Mouse (Mus musculus): ENCODE results near the gene Rhebl1. TPM values are rescaled to one million over a fixed set of nuclear protein-coding genes. Genes with fewer than 3 reads are reported as not detected.

Rhebl1 gene
- total RNA-seq, 2 experiments from 2014 or later, result 8.1 to 9.3 TPM

GRCm38 (mm10) chr15:98916016-98916415 lies 21.7 kb upstream of the Rhebl1 start:
- no peak for DNase-seq (ENCODE audit: low spot score in 2 of 2)

- DNase-seq (ENCODE audit: low spot score in 2 of 2), result no peak
These were observed 20.6 kb upstream of the Rhebl1 start for GRCm38 (mm10) chr15:98914903-98915302.

DNA sequence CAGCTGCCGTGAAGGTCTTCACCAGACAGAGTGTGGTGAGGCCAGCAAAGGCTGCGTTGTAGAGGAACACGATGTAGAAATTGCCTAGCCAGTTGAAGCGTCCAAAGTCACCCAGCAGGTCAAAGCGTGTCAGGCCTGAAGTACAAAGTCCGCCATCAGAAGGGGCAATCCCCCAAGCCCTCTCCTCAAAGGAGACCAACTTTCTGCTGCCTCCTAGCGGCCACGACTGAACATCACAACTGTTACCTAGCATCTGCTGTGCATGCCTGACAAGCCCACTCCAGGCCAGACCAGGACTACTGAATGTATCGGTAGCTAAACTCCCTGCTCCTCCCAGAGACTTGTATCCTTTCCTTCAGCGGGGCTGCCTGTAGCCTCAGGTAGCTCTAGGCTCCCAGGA lies 10.4 kb upstream of the Rhebl1 start:
- DNase-seq (ENCODE audit: low spot score in 2 of 2), result peak in 1 of 2 experiments; percentile 39

GRCm38 (mm10) chr15:98902600-98902999 lies 8.3 kb upstream of the Rhebl1 start:
- DNase-seq (ENCODE audit: low spot score in 2 of 2), result no peak

DNA sequence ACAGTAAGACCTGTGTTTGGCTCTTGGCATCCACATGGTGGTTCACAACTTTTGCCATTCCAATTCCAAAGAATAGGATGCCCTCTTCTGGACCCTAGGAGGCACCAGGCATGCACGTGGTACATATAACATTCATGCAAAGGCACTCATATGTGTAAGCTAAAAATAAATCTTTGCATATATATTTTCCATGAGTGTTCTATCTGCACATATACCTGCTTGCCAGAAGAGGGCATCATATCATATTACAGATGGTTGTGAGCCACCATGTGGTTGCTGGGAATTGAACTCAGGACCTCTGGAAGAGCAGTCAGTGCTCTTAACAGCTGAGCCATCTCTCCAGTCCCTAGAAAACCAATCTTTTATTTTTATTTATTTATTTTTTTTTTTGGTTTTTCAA lies 7.2 kb upstream of the Rhebl1 start:
- no peak for DNase-seq (ENCODE audit: low spot score in 2 of 2)

DNA sequence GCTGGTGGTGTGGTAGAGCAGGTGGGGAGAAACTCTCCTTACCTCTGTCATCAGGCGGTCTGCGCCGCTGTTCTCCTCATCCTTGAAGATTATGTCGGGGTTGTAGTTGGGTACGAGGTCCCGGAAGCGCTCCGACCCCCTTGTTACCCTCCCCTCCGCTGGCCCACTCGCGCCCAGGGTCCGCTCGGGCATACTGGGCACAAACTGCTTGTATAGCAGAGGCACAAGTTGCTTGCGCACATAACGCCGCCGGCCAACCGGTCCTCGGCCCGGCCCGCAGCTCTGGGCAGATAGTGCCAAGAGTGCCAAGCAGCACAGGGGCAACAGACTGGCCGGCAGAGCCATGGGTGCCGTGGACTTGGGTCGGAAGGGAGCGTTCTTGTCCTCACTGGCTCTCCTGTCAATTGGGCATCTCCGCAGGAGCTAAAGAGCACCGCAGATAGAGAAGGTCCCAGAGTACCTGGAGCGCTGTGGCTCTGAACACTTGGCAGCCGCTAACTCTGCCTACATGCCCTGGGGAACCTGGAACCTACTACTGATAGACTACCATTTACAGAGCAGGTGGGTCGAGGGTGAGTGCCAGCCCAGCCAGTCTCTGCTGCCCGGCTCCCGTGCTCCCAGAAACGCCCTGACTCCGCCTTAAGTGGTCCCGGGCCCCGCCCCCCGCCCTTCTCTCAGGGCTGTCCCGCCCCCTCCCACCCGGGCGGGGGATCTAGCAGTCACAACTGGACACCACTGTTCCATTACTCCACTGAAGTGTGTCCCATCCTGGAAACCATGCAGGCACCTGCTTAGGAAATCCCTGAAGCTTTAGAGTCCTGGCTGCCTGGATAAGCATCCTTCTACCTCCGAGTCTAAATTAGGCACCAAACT lies 3.8 kb upstream of the Rhebl1 start, which contains the start of gene Dhh:
Gene Dhh (minus strand): TSS at position 613 of the 873 bp plus-strand sequence.
- no peak for DNase-seq (ENCODE audit: low spot score in 2 of 2)

DNA sequence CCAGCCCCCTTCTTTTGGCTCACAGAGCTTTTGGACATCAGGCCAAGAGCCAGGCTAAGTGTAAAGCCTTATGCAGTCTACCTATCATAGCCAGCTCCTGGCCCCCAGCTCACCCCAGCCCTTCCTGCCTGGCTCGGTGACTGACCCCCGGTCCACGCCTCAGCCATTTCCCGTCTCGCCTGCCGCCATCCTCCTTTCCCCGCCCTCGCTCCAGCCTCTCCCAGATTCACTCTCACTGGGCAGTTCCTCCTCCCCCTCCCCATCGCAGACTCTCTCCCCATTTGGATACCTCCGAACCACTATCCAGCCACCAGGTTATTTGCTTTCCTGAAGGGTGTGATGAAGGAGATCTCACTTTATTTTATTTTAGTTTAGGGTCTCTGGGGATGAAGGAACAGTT lies 3.2 kb upstream of the Rhebl1 start:
- no peak for DNase-seq (ENCODE audit: low spot score in 2 of 2)

DNA sequence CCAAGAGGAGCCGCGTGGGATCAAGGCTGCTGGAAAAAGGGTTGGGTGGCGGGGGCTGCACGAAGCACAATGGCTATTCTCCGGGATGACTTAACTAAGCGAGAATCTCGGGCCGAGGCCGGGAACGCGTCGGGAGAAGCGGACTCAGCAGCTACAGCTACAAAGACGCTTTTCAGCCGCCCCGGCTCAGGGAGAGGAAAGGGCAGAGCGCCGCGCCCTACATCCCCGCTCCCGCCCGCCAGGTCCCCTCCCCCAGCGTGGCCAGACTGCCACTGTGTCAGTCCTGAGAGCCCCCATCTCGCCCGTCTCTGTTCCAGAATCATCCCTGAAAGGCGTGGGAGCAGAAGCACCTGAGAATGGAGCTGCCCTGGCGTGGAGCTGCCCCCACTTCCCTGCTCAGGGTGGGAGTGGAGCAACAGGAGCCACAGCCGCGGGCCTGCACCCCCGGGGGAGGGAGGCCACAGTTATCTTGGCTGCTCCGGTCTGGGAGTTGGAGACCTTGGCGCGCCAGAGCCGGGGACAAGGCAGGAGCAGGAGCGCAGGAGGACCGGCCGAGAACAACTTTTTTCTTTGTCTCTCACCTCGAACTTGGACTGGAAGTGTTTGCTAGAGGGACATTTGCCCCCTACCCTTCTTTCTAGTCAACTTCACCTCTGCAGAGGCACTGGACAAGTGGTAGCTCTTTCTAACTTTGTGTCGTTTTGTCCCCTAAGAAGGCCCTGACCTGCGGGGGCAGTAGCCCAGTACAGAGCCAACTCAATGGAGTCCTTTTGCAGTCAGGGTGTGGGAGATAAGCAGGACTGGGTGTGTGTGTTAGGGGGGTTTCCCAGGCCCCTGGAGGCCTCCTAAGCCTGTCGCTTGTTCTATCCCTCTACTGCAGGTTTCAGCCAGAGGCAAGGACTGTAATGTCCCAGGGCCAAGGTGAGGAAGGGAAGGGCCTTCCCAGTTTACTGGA lies 1.6 kb upstream of the Rhebl1 start:
- DNase-seq (ENCODE audit: low spot score in 2 of 2), result no peak

GRCm38 (mm10) chr15:98894746-98895634 lies 650 bp upstream of the Rhebl1 start:
- DNase-seq (ENCODE audit: low spot score in 2 of 2), result no peak

GRCm38 (mm10) chr15:98893036-98893435 lies 1.3 kb downstream of the Rhebl1 start:
- no peak for DNase-seq (ENCODE audit: low spot score in 2 of 2)

DNA sequence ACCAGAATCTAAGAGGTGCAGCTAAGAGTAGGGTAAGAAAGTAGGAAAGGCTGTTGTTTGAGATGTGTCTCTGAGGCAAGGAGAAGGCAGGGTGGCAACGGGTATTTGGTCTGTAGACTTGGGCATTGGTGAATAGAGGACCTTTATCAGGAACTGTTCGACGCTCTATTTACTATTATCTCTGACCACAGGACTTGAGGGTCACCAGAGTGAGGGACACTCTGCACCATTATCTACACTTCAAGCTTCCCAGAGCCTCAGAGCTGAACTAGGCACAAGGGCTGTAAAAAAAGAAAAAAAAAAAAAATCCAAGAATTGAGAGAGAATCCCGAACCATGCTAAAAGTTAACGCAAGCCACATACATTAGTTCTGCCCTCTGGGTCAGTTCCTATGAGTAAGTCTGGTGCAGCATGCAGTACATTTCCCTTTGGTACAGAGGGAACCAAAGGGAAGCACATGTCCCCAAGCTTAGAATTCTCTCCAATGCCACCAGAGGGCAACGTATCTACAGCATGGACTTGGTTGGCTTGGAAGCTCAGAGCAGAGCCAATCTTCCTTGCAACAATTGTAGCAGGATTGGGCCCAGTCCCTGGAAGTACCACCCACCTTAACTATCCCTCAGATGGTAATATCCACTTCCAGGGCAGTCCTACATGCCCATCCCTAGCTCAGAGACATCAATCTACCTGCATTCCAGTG lies 2.3 kb downstream of the Rhebl1 start:
- DNase-seq (ENCODE audit: low spot score in 2 of 2), result peak; percentile 54 to 80

DNA sequence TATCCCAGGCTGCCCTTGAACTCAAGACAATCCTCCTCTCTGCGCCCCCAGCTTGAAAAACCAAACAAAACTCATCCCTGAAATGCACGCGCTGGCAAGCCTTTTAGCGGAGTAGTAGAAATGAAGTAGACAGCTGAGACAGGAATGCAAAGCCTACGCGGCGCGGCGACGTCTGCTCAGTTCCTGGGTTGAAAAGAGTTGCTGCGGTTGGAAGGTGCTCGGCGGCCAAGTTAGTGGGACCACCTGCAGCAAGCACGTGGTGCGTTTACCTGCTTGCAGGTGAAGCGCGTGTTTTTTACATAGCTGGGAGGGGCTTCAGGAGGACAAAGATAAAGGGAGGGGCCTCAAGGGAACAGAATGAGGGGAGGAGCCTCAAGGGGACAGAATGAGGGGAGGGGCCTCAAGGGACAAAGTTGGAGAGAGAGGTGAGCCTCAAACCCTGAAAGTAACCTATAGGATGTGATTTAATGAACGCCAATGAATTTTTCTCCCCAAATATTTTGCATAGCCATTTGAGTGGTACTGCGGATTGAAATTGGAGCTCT lies 3.1 kb downstream of the Rhebl1 start:
- no peak for DNase-seq (ENCODE audit: low spot score in 2 of 2)

DNA sequence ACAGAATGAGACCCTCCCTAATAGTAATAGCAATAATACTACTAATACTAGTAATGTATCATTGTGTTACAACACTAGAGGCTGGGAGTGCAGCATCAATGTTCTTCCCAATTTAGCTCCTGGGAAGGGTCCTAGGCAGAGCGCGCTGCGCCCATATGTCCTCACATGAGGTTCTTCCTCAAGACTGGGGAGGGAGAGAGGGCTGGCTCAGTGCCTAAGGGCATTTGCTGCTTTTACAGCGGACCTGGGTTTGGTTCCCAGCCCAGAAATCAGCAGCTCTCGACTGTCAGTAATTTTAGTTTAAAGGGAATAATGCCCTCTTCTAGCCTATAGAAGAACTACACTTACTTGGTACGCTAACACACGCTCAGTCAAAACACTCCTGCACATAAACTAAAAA lies 6.8 kb downstream of the Rhebl1 start:
- DNase-seq (ENCODE audit: low spot score in 2 of 2), result no peak

DNA sequence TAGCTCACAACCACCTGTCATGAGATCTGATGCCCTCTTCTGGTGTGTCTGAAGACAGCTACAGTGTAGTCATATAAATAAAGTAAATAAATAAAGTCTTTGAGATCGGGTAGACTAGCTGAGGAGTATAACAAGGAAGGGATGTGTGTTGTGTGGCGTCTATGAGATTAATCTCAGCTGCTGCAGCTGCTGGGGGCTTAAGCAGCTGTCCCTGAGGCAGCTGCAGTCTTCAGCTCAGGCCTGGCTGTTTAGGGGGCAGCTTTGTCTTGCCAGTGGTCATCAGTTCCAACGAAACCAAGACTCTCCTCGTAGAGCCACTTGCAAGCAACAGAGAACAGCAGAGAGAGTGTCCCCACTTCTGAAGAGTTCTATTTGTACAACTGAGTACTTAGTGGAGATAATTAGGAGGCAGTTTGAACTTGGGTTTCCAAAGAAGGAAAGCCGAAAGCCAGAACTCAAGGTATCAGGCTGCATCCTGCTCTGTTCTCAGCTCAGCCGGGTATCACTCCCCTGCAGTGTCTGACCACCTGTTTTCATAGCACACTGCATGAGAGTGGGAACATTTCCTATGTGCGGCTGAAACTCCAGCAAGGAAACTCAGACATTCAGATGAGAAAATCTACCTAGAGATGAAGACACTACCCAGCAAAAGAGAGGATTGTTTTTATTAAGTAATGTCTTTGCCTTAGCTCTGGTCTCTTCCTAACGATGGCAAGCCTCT lies 7.5 kb downstream of the Rhebl1 start:
- no peak for DNase-seq (ENCODE audit: low spot score in 2 of 2)

GRCm38 (mm10) chr15:98884106-98884505 lies 10.2 kb downstream of the Rhebl1 start:
- no peak for DNase-seq (ENCODE audit: low spot score in 2 of 2)

DNA sequence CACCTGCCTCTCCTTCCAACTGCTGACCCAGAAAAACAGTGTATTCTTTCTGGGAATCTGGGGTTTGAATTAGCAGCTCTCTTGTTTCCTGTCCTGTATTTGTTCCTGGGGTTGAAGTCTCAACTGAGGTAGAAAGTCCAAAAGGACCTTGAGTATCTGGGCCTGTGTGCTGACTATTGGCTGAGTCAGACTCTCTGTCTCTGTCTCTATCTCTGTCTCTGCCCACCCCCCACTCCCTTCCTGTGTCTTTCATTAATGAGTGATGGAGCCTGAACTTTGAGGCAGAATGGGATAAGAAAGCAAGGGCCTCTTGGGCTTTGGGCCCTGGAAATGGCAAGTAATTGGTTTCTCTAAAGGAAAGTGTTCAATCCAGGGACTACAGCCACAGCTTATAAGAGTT lies 10.7 kb downstream of the Rhebl1 start:
- DNase-seq (ENCODE audit: low spot score in 2 of 2), result no peak

GRCm38 (mm10) chr15:98881656-98882008 lies 12.7 kb downstream of the Rhebl1 start:
- DNase-seq (ENCODE audit: low spot score in 2 of 2), result no peak

GRCm38 (mm10) chr15:98880978-98881655 lies 13.2 kb downstream of the Rhebl1 start:
- peak; percentile 79 to 92 for DNase-seq (ENCODE audit: low spot score in 2 of 2)

DNA sequence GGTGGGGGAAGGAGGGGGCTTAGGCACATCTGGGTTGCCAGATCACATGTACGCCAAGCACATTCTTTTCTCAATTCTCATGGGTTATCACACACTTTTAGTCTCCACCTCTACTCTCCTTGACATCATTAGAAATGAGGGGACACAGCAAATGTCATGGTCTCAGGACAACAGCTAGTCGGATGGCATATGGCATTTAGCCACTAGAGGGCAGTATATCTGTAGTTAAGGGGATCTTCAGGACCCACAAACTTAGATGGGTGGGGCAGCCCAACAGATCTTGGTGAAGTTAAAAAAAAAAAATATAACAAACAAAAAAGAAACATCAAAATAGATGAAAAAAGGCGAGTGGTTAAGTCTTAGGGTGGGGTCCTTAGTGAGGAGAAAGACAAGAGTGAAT lies 17.0 kb downstream of the Rhebl1 start:
- DNase-seq (ENCODE audit: low spot score in 2 of 2), result peak in 1 of 2 experiments; percentile 72

Data from layer of hippocampus, postnatal 14 days (tissue).